Mouse (Mus musculus) liver, adult 2 months (tissue): ENCODE measurements around the gene Adamtsl3. TPM values are rescaled to one million over a fixed set of nuclear protein-coding genes. Genes with fewer than 3 reads are reported as not detected.

Source experiments
- DNase-seq: peaks from one replicate; pipeline ENCODE4 v3.0.0-alpha.2; 2011; ENCODE audit warnings: low read depth, low spot score; ENCODE audit errors: extremely low read depth
- H3K27ac ChIP-seq: fragments of 200-500 bp; replicated peaks from 2 replicates; pipeline ENCODE4 v1.5.1; 2012; ENCODE audit warnings: low read depth, mild to moderate bottlenecking, control low read depth, inconsistent platforms, low read length; ENCODE audit not compliant: insufficient read depth
- H3K27me3 ChIP-seq: fragments of 200-500 bp; 2 replicates; pipeline ENCODE4 v1.6.1; 2012; ENCODE audit warnings: mild to moderate bottlenecking, moderate library complexity, low read length, inconsistent platforms; ENCODE audit not compliant: control insufficient read depth, insufficient read depth
- H3K36me3 ChIP-seq: fragments of 200-500 bp; 2 replicates; pipeline ENCODE4 v1.6.1; 2012; ENCODE audit warnings: low read length, inconsistent platforms; ENCODE audit not compliant: control insufficient read depth, insufficient read depth
- H3K4me1 ChIP-seq: fragments of 200-500 bp; 2 replicates; pipeline ENCODE4 v1.6.1; 2011; ENCODE audit warnings: low read length; ENCODE audit not compliant: control insufficient read depth, insufficient read depth
- H3K4me3 ChIP-seq: fragments of 200-500 bp; 2 replicates; pipeline ENCODE4 v1.5.1; 2011; ENCODE audit warnings: low read depth, mild to moderate bottlenecking, control low read depth, low read length, moderate library complexity; ENCODE audit not compliant: insufficient read depth
- H3K79me2 ChIP-seq: fragments of 200-500 bp; 2 replicates; pipeline ENCODE4 v1.6.1; 2012; ENCODE audit warnings: inconsistent platforms, mild to moderate bottlenecking, low read length, moderate library complexity; ENCODE audit not compliant: control insufficient read depth, insufficient read depth
- H3K9ac ChIP-seq: fragments of 200-500 bp; 2 replicates; pipeline ENCODE4 v1.6.1; 2012; ENCODE audit warnings: low read depth, mild to moderate bottlenecking, control low read depth, inconsistent platforms, low read length
- CTCF ChIP-seq: fragments of 200-500 bp; IDR thresholded peaks from 2 replicates; pipeline ENCODE4 v1.5.1; 2011; ENCODE audit warnings: low read depth, low read length, control low read depth
- POLR2A ChIP-seq: fragments of 200-500 bp; IDR thresholded peaks from 2 replicates; pipeline ENCODE4 v1.6.1; 2011; ENCODE audit warnings: low read length, control low read depth; ENCODE audit not compliant: insufficient read depth; ENCODE audit errors: extremely low read depth
- WGBS: fragments of 180-500 bp; shearing (Covaris S2); methylation state at CpG from one replicate; pipeline ENCODE4 v1.1.7; 2018; 5-methylcytosine and 5-hydroxymethylcytosine counted together
- polyA plus RNA-seq: library from polyadenylated mRNA; depleted of rRNA; stranded (reverse); fragments of >200 nt; gene quantifications from 2 replicates; pipeline ENCODE4 v1.2.3, GENCODE M21; 2012
- total RNA-seq: library from RNA; depleted of rRNA; stranded (reverse); fragments of >200 nt; gene quantifications from 2 replicates; pipeline ENCODE4 v1.2.3, GENCODE M21; 2014

The Adamtsl3 gene
- total and polyA plus RNA-seq, 2 experiments, result 0.09 to 0.11 TPM

DNA sequence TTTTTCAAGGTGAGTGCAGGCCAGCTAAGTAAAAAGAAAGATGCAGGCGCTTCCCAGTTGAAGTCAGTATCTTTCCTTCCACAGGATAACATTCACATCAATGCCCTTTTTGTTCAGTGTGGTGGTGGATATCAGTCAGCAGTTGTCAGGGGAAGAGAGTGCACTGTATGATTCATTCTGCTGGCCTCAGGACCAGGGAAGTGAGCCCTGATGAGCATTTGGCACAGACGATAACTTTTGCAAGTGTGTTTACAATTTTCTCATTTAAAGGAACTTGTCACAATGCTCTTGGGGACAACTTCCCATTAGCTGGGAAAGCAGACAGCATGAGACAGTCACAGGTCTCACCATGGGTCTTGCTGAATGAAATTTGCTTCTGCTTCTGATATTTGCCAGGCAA is 122.9 kb downstream of the Adamtsl3 start:
- Histone ChIP-seq H3K36me3 (no peaks in the 10 kb centered on the region), H3K79me2 (no peaks in the 10 kb centered on the region), H3K4me1 (no peaks in the 10 kb centered on the region), H3K4me3 (no peak overlapping the region), H3K27me3 (no peaks in the 10 kb centered on the region), H3K27ac (no peak overlapping the region), H3K9ac (no peak overlapping the region)
- no peak for TF ChIP-seq POLR2A
- TF ChIP-seq CTCF, result no peak
- 57% methylated on average over 2 of the region's 2 CpGs for WGBS
- DNase-seq, result peak; percentile 5

DNA sequence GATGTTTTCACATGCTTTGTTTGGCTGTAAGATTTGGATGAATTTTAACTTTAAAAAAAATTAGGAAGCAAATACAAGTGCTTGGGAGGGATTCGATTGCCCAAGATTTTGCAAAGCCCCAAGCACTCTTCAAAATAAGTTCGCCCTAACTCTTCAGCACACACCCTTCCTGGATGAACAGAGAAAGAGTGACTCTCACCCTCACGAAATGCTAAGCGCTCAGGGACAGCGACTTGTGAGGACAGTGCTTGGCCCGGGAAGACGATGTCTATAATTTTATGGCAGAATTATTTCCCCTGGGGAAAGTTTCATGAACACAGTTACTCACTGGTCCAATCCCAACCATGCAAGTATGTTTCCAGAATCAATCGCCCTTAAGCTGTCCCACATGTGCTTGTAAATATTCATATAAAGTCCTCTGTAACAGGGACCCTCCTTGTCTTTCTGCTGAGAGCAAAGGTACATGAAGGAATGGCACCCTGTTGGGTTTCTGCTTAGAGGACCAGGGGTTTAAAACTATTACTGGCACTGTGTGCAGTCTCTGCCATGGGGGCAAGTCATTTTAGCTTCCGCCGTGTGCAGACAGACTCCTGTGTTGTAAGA is 127.5 kb downstream of the Adamtsl3 start:
- Histone ChIP-seq H3K4me3 (no peak overlapping the region), H3K36me3 (no peaks in the 10 kb centered on the region), H3K4me1 (no peaks in the 10 kb centered on the region), H3K79me2 (no peaks in the 10 kb centered on the region), H3K27me3 (no peaks in the 10 kb centered on the region), H3K27ac (no peak overlapping the region), H3K9ac (no peak overlapping the region)
- TF ChIP-seq CTCF (no peak), POLR2A (no peak)
- no peak for DNase-seq
- 84% methylated on average over 10 of the region's 10 CpGs for WGBS

DNA sequence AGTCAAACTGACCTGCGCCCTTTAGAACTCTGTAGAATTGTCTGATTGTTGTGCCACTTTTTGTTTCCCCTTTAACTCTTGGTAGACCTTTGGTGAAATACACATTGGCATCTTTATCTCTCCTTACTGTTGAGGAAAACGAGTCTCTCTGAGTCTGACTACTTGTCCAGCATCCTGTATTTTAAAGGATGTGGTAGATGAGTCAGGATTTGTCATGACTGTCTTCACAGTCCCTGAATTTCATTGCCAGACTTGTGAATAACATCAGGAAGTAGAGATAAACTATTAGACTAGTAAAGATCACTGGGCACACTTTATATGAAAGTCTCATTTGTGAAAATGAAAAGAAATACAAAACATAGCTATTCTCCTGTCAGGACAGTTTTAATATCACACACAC is 128.9 kb downstream of the Adamtsl3 start:
- H3K9ac ChIP-seq, result no peak overlapping the region
- no peaks in the 10 kb centered on the region for H3K79me2 ChIP-seq
- H3K36me3 ChIP-seq, result no peaks in the 10 kb centered on the region
- no peak for DNase-seq
- no peak overlapping the region for H3K27ac ChIP-seq
- TF ChIP-seq POLR2A, result no peak
- no peak for TF ChIP-seq CTCF
- no peaks in the 10 kb centered on the region for H3K4me1 ChIP-seq
- H3K27me3 ChIP-seq, result no peaks in the 10 kb centered on the region
- WGBS, result 64% methylated on average over 2 of the region's 2 CpGs
- no peak overlapping the region for H3K4me3 ChIP-seq

DNA sequence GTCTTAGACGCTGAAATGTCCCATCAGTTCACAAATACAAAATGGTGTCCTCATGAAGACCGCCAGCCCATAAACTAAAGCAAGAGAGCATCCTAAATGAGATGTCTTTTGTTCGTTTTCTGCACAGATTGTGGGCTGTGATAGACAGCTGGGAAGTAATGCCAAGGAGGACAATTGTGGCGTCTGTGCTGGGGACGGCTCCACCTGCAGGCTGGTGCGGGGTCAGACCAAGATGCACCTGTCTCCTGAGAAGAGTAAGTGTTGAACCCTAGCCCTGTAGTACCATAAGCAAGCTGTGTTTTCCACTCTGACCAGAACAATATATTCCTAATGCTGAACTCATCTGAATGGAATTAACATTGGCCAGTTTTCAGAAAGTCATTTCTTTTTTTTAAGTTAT is 129.9 kb downstream of the Adamtsl3 start:
- H3K4me3 ChIP-seq, result no peak overlapping the region
- H3K9ac ChIP-seq, result no peak overlapping the region
- H3K4me1 ChIP-seq, result no peaks in the 10 kb centered on the region
- H3K27ac ChIP-seq, result no peak overlapping the region
- no peaks in the 10 kb centered on the region for H3K36me3 ChIP-seq
- DNase-seq, result no peak
- WGBS, result 60% methylated on average over 6 of the region's 6 CpGs
- H3K27me3 ChIP-seq, result no peaks in the 10 kb centered on the region
- no peaks in the 10 kb centered on the region for H3K79me2 ChIP-seq
- TF ChIP-seq POLR2A (no peak), CTCF (no peak)

DNA sequence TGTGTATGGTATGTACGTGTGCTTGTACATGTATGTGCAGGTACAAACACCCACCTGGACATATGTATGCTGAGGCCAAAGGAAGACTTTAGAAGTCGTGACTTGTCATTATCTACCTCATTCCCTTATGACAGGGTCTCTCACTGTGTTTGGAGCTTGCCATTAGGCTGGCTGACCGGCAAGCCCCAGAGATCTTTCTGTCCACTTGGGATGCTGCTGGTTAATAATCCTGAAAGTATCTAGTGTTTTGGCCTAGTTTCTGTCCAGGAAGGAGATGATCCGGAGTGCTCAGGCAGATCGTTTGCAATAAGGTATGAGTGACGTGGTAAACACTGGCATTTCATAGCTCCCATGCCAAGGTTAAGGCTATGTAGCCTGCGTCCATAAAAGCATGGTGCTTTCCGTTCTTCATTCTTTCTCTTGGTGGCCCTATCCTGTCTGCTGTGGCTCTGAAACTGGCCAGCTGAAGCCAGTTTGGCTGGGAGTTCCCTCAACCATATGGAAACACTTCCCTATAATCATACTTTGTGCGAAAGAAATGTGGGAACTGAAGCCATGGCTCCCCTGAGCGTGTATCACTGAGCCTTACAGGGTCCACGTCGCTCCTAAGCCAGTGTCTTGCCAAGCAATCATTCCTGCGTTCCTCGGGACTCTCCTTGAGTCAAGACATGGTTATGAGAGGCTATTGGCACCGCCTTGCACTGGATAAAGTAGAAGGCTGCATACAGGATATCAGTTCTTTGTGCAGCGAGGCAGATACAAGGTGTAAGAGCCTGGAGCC is 141.1 kb downstream of the Adamtsl3 start:
- Histone ChIP-seq H3K79me2 (no peaks in the 10 kb centered on the region), H3K27me3 (no peaks in the 10 kb centered on the region), H3K9ac (no peak overlapping the region), H3K4me3 (no peak overlapping the region), H3K27ac (no peak overlapping the region), H3K4me1 (no peaks in the 10 kb centered on the region), H3K36me3 (no peaks in the 10 kb centered on the region)
- 85% methylated on average over 16 of the region's 16 CpGs for WGBS
- DNase-seq, result no peak
- TF ChIP-seq POLR2A (no peak), CTCF (no peak)

DNA sequence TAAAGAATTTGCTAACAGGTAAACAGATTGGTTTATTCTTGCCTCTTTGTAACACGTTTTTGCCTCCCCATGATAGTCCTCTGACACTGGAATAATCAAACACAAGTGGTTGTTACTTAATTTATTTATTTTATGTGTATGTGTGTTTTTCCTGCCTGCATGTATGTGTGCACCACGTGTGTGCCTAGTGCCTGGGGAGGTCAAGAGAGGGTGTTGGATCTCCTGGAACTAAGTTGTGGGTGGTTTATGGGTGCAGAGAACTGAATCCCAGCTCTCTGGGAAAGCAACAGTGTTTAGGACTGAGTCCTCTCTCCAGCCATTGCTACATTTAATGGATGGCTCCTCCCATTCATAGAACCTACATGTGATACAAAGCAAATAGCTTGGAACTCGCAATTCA is 143.0 kb downstream of the Adamtsl3 start:
- H3K9ac ChIP-seq, result no peak overlapping the region
- no peaks in the 10 kb centered on the region for H3K36me3 ChIP-seq
- no peak overlapping the region for H3K4me3 ChIP-seq
- TF ChIP-seq CTCF, result no peak
- TF ChIP-seq POLR2A, result no peak
- no peaks in the 10 kb centered on the region for H3K27me3 ChIP-seq
- no peak overlapping the region for H3K27ac ChIP-seq
- WGBS, result 79% methylated on average over 3 of the region's 3 CpGs
- H3K4me1 ChIP-seq, result no peaks in the 10 kb centered on the region
- DNase-seq, result no peak
- H3K79me2 ChIP-seq, result no peaks in the 10 kb centered on the region
